Mouse (Mus musculus): Measurements from ENCODE around the gene Gm17190. TPM values are rescaled to one million over a fixed set of nuclear protein-coding genes. Genes with fewer than 3 reads are reported as not detected.
A peak's percentile ranks its signal among the peaks of the same experiment; 100 is the strongest.
"Not testable (repeated sequence)": the region's sequence is repeated elsewhere in the genome, so short reads cannot be mapped to it uniquely, and the experiment has no call there.

Gm17190 gene
- not detected for total RNA-seq (2021)
- long read RNA-seq, experiment 1, result 0 reads
- long read RNA-seq, experiment 2, result 0 reads

- not testable (repeated sequence) for DNase-seq (ENCODE audit: low spot score in 2 of 2)
Observed at GRCm38 (mm10) chr13:96081754-96082153, at the start of gene Gm17190. Gene Gm17190, plus strand, starts transcription at chr13:96082054.

GRCm38 (mm10) chr13:96039536-96039935, 42.3 kb upstream of the Gm17190 start:
- no peak for DNase-seq (ENCODE audit: low spot score in 2 of 2)

GRCm38 (mm10) chr13:96040275-96041042, 41.4 kb upstream of the Gm17190 start:
- no peak for DNase-seq (ENCODE audit: low spot score in 2 of 2)

DNA sequence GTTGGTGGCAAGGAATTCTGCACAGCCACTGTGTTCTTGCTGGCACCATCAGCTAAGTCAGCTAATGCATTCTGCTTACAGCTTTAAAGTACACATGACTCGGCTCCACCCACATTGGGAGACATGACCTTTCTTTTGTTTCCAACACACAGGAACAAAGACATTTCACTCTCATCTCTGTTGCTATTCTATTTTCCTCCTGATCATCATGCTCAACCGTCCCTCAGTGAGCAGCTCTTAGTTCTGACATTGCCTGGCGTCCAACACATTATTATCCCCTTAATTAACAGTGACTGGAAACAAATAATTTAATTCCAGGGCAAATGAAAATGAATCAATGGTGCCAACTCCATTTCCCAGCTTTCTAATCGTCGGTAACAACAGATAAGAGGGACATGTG, 36.5 kb upstream of the Gm17190 start:
- no peak for DNase-seq (ENCODE audit: low spot score in 2 of 2)

GRCm38 (mm10) chr13:96052755-96053154, 29.1 kb upstream of the Gm17190 start:
- DNase-seq (ENCODE audit: low spot score in 2 of 2), result no peak

GRCm38 (mm10) chr13:96073555-96073954, 8.3 kb upstream of the Gm17190 start:
- peak in 1 of 2 experiments; percentile 3 for DNase-seq (ENCODE audit: low spot score in 2 of 2)

- not testable (repeated sequence) for DNase-seq (ENCODE audit: low spot score in 2 of 2)
Observed at GRCm38 (mm10) chr13:96081276-96081675, 578 bp upstream of the Gm17190 start, which contains the start of gene Gm20075. Gene Gm20075, minus strand, starts transcription at chr13:96081376.

GRCm38 (mm10) chr13:96085581-96086302, 3.9 kb downstream of the Gm17190 start:
- no peak for DNase-seq (ENCODE audit: low spot score in 2 of 2)

DNA sequence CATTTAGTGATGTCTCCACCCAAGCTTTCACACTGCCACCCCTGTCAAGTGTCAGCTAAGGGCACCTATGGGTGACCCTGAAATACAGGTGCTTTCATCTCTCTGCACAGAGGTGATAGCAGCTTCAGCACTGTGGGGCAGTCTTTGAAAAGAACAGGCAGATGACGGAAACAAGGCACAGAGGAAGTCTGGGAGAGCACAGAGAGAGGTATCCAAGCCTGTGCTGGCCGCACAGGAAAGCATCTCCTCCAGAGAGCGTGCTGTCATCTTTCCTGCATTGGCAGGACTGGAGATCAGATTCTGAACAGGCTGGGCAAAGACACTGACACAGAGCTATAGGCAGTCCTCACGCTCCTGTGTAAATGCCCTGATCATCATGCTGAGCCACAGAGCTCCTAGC, 9.1 kb downstream of the Gm17190 start:
- DNase-seq (ENCODE audit: low spot score in 2 of 2), result no peak

DNA sequence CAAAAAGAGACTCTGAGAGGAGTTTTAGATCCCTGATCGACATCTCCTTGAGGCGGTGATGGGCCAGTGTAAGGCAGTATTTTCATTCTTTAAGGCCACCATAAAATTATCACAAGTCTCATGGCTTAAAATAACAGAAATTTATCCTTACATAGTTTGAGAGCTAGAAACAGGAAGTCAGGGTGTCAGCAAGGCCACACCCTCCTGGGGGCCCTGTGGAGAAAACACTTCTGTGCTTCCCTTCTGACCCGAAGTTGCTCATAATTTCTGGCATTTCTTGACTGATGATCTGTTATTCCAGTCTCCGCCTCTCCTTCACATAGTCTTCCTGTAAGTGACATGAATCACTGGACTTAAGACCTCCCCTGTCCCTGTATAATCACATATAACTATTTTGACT, 24.5 kb downstream of the Gm17190 start:
- DNase-seq (ENCODE audit: low spot score in 2 of 2), result no peak

- no peak for DNase-seq (ENCODE audit: low spot score in 2 of 2)
Observed at GRCm38 (mm10) chr13:96110767-96111166, 28.9 kb downstream of the Gm17190 start.

DNA sequence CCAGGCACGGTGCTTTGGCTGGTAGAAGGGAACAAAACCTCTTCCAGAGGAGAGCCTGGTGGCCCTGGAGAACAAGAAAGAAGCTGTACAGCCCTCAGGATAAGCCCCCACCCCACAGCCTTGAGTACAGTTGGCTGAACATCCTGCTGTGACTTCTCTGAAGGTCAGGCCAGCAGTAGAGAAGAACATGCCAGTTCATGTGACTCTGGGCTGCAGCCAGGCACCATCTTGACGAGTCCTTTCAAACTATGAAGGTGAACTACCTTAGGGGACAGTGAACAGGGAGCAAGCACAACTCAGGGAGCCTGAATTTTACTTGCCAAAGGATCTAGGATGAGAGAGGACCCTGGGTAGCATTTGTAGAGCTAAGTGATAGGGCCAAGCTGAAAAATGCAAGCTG, 30.9 kb downstream of the Gm17190 start:
- no peak for DNase-seq (ENCODE audit: low spot score in 2 of 2)

GRCm38 (mm10) chr13:96125011-96125410, 43.2 kb downstream of the Gm17190 start:
- no peak for DNase-seq (ENCODE audit: low spot score in 2 of 2)

- DNase-seq (ENCODE audit: low spot score in 2 of 2), result no peak
Observed at GRCm38 (mm10) chr13:96126669-96127068, 44.8 kb downstream of the Gm17190 start.

- no peak for DNase-seq (ENCODE audit: low spot score in 2 of 2)
Observed at GRCm38 (mm10) chr13:96129081-96129480, 47.2 kb downstream of the Gm17190 start.

DNA sequence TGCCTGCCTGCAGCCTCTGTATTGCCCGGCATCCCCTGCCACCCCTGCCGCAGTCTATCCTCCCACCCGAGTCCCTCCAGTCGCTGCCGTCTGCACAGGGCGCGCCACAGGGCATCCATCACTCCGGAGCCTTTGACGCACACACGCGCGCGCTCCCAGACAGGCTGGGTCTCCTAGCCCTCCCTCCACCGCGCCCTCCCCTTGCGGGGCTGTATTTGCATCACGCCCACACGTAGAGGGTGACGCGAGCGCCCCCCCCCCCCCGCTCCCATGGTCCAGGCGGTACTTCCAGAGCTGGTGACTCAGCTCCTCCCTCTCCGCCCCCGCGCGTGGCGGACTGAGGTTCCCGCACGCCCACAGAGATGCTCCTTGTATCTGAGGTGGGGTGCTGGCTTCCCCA, 49.2 kb downstream of the Gm17190 start:
- peak in 1 of 2 experiments; percentile 26 for DNase-seq (ENCODE audit: low spot score in 2 of 2)

DNA sequence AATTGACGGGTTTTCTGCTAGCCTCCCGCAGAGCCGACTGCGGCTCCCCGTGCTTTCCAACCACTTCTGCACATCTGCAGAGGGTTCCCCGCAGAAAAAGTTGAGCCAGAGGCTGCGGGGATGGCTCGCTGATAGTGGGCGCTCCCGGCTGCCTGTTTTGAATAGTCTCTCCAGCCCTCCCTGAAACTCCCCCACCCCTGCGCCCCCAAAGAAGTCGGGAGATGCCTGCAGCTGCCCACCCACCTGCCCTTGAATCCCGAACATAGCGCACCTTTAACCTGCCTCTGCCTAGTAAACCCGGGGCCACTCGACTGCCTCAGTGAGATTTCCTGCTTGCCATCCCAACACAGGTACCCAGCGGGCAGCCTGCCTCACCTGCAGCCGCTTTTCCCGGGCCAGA, 50.1 kb downstream of the Gm17190 start:
- no peak for DNase-seq (ENCODE audit: low spot score in 2 of 2)

DNA sequence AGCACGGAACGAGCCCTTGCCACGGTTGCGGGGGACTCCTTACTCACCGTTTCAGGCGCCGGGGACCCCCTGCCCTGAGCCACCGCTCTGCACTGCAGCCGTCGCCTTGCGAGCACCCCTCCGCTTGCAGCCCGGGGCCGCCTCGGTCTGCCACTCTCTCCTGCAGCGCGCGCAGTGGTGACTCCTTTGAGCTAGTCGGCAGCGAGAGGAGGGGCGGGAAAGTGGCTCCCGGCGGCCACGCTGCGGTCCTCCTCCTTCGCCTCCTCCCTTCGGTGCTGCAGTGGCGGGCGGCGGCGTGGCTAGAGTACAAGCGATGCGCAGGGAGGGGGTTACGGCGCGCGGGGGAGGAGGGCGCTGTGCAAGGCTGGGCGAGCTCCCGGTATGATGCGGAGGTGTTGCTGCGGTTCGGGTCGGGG, 50.6 kb downstream of the Gm17190 start, which contains the start of gene Sv2c:
Gene Sv2c, minus strand, starts transcription at position 177 of the 416 bp plus-strand sequence.
- no peak for DNase-seq (ENCODE audit: low spot score in 2 of 2)

All from adrenal gland, adult 18-20 months (tissue).